Mouse (Mus musculus): Measurements from ENCODE around the gene Alyref.

Alyref gene

DNA sequence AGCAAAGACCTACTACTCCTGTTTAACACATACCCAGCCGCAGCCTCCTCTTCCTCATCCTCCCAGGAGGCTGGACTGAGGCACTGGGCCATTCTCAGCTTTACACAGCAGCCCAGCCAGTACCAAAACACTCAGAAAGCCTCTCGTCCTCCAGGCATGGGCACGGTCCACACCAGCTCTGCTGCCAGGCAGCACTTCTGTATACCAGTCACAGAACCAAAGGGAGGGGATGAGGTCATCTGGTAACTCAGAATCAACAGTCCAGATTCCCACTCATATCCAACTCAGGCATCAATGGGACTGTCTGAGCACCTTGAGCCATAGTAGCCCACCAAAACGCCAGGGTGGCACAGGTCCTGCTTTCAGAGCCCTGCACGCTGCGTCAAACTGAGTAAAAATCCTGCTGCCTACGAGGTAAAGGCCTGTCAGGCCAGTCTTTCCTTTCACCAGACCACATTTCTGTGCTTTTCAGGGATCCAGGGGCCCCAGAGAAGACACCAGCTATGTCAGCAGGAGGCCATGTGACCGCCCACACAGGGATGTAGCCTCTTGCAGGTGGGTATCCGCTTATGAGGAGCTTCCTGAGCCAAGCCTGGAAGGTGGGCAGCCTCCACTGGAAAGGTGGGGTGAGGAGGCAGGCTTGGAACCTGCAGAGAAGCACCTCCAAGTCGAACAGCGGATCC lies 28.8 kb upstream of the Alyref start:
- peak in 1 of 2 experiments; percentile 22 for DNase-seq (ENCODE audit: low spot score in 2 of 2)

DNA sequence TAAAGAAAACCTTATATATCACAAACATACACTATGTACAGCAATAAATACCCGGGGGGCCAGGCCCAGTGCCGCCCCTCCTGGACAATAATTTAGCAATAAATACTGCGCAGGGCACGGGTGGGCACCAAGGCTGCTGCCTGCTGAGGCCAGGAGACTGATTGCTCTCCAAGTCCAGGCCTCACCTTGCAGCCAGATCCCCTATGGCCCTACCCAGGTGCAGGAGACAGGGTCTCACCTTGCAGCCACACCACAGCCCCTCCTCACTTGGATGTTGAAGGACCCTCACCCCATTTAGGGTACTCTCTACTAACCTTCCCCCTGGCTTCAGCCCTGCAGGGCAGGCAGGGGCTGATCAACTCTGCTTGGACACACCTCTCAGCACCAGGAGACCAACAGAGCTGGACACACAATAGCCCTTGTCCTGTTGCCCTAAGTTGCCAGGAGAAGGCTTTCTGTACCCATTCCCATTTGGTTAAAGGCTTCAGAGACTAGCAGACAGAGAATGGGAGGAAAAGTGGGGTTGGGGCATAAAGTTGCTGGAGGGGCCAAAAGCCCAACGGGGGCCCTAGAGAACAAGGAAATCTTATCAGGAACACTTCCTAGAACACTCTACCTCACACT lies 27.1 kb upstream of the Alyref start, which contains the start of gene Sirt7:
Gene Sirt7, minus strand, starts transcription at position 89 of the 624 bp plus-strand sequence.
- no peak for DNase-seq (ENCODE audit: low spot score in 2 of 2)

GRCm38 (mm10) chr11:120624680-120625111 lies 26.5 kb upstream of the Alyref start:
- DNase-seq (ENCODE audit: low spot score in 2 of 2), result peak; percentile 92 to 93

DNA sequence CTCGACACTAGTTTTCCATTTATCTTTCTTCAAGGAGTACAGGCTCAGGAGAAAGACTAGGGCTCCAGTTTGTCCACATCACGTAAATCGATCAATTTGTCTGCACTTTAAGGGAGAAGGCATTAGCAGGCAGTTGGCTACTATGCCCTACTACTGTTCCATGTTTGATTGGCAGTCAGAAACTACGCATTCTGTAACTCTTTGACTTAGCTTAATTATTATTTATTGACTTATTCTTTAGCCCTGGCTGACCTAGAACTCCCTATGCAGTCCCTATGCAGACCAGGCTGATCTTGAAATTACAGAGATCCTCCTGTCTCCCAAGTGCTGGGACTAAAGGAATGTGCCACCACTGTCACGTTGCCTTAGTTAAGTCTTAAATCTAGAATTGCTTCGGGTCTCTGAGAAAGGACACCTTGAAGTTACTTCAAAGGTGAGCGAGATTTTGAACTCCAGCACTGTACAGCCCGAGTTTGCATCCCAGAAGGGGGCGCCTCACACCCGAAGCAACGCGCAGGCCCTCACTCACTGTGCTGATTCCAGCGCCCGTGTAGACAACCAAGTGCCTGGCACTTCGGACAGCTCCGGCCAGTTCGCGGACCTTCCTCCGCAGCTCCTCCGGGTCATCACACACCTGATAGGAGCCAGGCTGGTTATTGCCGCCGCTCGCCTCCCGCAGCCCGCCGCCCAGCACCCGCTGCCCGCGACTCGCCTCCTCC lies 26.0 kb upstream of the Alyref start:
- DNase-seq (ENCODE audit: low spot score in 2 of 2), result peak; percentile 75 to 79

GRCm38 (mm10) chr11:120622805-120623204 lies 24.6 kb upstream of the Alyref start:
- DNase-seq (ENCODE audit: low spot score in 2 of 2), result no peak

DNA sequence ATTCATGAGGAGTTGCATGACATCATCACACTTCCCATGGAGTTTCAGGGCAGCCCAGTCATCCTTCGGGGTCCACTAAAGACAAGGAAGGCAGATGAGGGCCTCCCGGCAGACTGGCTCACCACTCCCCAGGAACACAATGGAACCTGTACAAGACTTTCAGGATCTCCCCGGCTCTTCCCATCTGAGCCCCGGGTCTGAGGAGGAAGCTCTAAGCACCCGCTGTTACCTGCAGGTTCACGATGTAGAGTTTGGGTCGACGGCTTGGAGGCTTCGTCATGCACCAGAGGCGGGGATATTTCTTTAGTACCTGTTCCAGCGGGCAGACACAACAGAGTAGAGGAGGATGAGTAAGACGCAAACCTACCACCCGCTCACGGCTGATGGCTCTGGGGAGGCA lies 22.0 kb upstream of the Alyref start:
- peak in 1 of 2 experiments; percentile 26 for DNase-seq (ENCODE audit: low spot score in 2 of 2)

- DNase-seq (ENCODE audit: low spot score in 2 of 2), result peak in 1 of 2 experiments; percentile 37
Observed at GRCm38 (mm10) chr11:120618619-120619535, 20.7 kb upstream of the Alyref start.

- peak; percentile 94 for DNase-seq (ENCODE audit: low spot score in 2 of 2)
Observed at GRCm38 (mm10) chr11:120617519-120618112, 19.5 kb upstream of the Alyref start, which contains the start of gene Pcyt2. Gene Pcyt2, minus strand, starts transcription at chr11:120617936.

DNA sequence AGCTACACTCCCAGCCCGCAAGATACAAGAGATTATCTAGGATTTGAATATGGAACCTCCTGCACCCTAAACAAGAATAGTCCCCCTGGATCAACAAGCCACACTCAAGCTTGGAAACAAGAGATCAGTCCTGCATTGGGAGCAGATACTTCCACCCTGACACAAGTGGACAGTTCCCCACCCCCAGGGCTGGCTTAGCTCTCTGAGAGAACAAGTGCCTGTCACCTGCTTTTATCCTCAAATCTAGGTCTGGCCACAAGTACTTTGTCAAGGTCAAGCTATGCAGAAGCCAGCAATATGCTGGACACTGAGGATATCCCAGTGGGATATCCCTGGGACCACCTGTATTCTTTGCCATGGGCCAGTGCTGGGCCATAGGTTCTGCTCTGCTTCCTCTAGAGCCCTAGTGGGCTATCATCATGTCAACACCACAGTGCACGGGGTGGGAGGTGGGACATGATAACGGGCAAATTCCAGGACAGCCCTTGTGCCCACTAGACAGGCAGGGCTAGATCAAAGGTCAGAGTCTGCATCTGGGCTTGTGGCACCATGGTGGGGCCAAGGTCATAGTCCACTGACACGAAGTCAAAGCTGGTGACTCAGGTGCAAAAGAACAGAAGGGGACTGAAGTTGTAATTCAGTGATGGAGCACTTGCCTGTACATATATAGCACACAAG lies 18.6 kb upstream of the Alyref start:
- peak in 1 of 2 experiments; percentile 32 for DNase-seq (ENCODE audit: low spot score in 2 of 2)

GRCm38 (mm10) chr11:120615606-120616203 lies 17.5 kb upstream of the Alyref start:
- peak in 1 of 2 experiments; percentile 32 for DNase-seq (ENCODE audit: low spot score in 2 of 2)

GRCm38 (mm10) chr11:120615167-120615566 lies 17.0 kb upstream of the Alyref start:
- DNase-seq (ENCODE audit: low spot score in 2 of 2), result peak in 1 of 2 experiments; percentile 29

GRCm38 (mm10) chr11:120613976-120614375 lies 15.8 kb upstream of the Alyref start:
- DNase-seq (ENCODE audit: low spot score in 2 of 2), result peak in 1 of 2 experiments; percentile 29

DNA sequence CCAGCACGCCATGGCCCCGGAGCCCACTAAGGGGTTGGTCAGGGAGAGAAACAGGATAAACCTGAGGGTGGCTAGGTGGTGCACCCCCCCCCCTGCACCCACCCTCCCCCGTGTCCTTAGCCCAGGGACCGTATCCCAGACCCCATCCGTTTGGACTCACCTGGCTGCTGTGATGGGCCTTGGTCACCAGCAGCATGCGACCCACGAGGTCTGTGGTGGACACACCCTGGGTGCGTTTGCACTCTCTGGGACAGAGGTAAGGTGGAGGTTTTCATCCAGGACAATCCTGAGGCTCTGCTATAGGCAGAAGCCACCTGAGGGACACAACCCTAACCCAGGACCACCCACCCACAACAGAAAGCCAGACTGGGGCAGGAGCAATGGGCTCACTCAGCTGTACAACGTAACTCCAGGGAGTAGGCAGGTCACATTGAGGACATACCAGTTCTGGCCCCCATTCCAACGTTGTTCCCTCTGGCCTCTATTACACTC lies 15.4 kb upstream of the Alyref start:
- peak in 1 of 2 experiments; percentile 27 for DNase-seq (ENCODE audit: low spot score in 2 of 2)

DNA sequence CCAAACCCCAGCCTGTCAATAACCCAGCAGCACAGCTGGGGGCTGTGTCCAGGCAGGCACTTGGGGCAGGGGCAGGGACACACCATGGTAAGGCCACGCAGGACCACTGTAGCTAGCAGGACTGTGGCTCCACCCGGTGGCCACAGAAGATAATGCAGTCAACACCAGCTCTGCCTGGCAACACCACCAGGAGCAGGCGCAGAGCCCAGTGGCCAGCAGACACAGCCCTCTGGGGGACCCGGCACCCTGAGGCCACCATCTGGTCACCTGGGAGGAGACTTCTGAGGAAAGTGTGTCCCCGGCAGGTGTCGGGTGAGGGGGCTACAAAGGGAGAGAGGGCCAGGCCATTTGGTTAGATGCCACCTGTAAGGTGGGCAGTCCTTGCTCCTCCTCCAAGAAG lies 14.6 kb upstream of the Alyref start:
- DNase-seq (ENCODE audit: low spot score in 2 of 2), result peak; percentile 75 to 77

GRCm38 (mm10) chr11:120610477-120611046 lies 12.4 kb upstream of the Alyref start:
- peak in 1 of 2 experiments; percentile 30 for DNase-seq (ENCODE audit: low spot score in 2 of 2)

DNA sequence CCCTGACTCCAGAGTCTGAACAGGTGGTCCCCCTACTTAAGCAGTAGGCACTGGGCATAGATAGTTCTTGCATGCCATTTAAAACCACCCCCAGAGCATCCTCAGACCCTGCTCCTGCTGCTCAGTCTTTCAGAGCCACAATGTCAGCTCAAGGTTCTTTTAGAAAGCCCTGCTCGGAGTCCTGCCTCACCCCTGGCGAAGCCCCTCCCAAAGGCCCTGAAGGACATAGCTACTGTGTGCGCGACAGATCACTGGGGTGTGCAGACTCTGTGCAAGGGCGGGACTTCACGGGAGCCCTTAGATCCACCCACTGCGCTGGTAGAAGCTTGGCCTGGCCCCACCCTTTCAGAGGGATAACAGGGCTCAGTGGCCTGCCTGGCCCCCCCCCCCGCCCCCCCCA lies 11.1 kb upstream of the Alyref start:
- peak in 1 of 2 experiments; percentile 27 for DNase-seq (ENCODE audit: low spot score in 2 of 2)

- DNase-seq (ENCODE audit: low spot score in 2 of 2), result peak in 1 of 2 experiments; percentile 34
Observed at GRCm38 (mm10) chr11:120608241-120609034, 10.3 kb upstream of the Alyref start, which contains the start of gene Npb. Gene Npb, plus strand, starts transcription at chr11:120608477.

- DNase-seq (ENCODE audit: low spot score in 2 of 2), result no peak
Observed at GRCm38 (mm10) chr11:120606764-120607163, 8.6 kb upstream of the Alyref start.
